Mouse (Mus musculus) heart, postnatal 36 days (tissue): Measurements from ENCODE around the gene Adgrd1. TPM values are rescaled to one million over a fixed set of nuclear protein-coding genes. Genes with fewer than 3 reads are reported as not detected.

Source experiments
- DNase-seq, 2 experiments: peaks; one replicate each; pipeline ENCODE4 v3.0.0; 2021 to 2022
- intact Hi-C: fragments of 180-260 bp; cut with DNase I; formaldehyde crosslinking; loops from one replicate; pipeline ENCODE4 v1.15.1; 2025
- total RNA-seq, 2 experiments: library from RNA; stranded (reverse); gene quantifications; 2 replicates each; pipeline ENCODE4 v1.2.3; 2021

Gene Adgrd1
- 1 to 10 TPM; 4.7 to 5.9 TPM for total RNA-seq

DNA sequence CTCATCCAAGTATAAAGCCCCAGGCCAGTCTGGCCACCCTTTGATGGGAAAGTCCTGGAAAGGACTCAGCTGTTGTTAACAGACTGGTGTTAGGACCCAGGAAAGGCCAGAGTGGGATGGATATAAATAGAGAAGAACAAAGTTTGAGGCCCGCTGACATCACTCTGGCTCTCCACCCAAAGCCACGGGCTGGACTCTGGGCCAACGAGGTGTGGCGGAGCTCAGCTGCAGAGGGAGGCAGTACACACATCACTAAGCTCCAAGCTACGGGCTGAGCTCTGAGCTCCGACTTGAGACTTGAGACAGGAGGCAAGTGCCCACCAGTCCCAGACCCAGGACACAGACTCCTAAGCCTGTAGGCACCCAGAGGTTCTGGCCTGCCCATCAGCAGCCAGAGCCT lies at the start of gene Adgrd1:
Adgrd1 (plus strand) TSS at position 240 of the 400 bp plus-strand sequence.
- intact Hi-C loops: no loop called here
- DNase-seq: peak; percentile 71 to 74

- intact Hi-C loops: no loop called here
- no peak for DNase-seq
Observed at GRCm38 (mm10) chr5:129049372-129049771, 47.2 kb upstream of the Adgrd1 start.

DNA sequence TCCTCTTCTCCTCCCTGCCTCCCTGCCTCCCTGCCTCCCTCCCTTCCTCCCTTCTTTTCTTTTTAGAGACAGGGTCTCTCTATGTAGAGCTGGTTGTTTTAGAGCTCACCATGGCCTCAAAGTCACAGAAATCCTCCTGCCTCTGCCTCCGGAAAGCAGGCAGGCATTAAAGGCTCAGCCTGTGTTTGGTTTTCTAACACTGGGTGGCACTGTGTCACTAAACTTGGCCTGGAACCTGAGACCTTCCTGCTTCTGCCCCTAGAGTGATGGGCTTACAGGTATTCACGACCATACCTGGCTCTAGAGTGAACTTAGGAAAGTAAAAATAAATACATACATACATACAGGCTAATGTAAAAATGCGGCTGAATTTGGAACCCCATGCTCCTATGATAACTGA lies 44.6 kb upstream of the Adgrd1 start:
- intact Hi-C loops: no loop called here

GRCm38 (mm10) chr5:129052636-129053355 lies 43.8 kb upstream of the Adgrd1 start:
- no peak for DNase-seq
- intact Hi-C loops: no loop called here

More for the DNA sequence above, 44.6 kb upstream of the Adgrd1 start:
- no peak for DNase-seq

GRCm38 (mm10) chr5:129054675-129055284 lies 41.8 kb upstream of the Adgrd1 start:
- no peak for DNase-seq
- intact Hi-C loops: no loop called here

DNA sequence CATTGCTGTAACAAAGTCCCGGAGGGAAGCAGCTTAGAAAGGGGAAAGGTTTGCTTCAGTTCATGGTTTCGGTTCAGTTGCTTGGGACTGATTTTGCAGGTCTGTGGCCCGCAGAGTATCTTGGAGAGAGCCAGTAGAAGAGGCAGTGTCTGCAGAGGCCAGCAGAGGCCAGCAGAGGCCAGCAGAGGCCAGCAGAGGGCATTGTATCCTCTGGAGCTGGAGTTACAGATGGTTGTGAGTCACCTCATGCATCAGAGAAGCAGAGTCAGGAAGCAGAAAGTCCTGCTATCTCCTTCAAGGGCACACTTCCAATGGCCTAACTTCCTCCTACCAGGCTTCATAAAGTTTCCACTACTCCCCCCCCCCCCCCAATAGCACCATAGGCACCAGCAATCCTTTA lies 37.4 kb upstream of the Adgrd1 start:
- DNase-seq: no peak
- intact Hi-C loops: no loop called here

DNA sequence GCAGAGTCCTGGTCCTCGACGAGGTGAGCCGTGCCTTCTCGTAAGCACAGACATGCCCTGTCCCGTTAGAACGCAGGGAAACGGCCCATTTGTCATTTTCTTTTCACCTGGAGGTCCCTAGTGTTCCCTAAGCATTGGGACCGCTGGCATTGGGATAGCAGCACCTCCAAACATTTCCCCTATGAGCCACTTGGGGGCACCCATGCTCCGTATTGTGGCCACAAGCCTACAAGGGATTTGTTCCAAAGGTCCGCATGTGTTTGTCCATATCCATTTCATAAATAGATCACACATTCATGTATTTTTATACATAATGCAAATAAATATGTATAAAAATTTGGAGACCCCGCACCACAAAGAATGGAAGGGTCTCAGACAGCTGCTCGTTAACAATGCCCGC lies 35.0 kb upstream of the Adgrd1 start:
- intact Hi-C loops: loop anchor here (5.0 to 10.0 kb wide), 2 partner anchors 116 to 323 kb away; no protein-coding TSS in a partner anchor
- DNase-seq: peak; percentile 52 to 63

DNA sequence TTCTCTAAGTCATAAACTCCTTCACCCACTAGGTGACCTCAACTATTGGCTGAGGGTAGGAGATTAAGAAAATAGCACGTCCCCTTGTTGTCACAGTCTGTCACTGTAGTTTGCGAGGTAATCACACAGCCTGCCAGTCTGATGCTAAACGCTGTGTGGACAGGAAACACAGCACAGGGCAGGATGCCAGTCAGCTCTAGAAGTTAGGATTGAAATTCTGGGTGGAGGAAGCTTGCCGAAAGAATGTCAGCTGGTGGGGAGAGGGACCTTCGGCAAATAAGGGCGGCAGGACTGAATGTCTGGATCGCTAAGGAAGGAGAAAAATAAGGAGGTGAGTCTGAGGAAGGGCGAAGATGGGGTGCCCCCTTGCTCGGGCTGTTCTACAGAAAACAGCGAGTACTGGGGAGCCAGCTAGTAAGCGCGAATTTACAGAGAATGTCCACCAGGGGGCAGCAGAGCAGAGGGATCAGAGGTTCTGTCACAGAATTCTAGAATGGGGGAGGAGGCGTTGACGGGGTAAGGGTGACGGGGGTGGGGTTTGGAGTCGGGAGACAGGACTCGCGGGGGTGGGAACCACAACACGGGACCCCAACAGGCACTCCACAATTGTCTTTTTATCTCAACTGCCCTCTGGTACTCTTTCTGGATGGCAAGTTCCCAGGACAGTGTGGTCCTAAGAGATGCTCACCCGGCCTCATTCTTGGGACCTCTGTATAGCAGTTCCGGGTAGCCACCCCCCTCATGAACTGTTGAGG lies 33.3 kb upstream of the Adgrd1 start:
- peak; percentile 80 to 83 for DNase-seq

DNA sequence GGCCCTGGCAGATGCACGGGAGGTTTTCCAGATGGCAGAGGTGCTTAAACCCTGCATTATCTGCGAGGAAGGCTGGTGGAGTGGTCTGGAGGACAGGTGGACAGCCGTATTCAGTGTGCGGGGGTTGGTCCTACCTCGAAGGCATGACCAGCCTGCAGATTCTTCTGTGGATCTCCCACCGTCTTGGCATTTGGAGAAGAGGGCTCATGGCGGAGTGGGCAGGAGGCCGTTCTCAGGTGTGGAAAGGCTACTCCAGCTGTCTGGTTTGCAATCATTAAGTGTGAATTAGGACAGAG lies 32.8 kb upstream of the Adgrd1 start:
- no peak for DNase-seq
- intact Hi-C loops: loop anchor here (2.0 to 10.0 kb wide), 4 partner anchors 114 to 531 kb away; no protein-coding TSS in a partner anchor

More for the DNA sequence above, 33.3 kb upstream of the Adgrd1 start:
- intact Hi-C loops: loop anchor here (2.0 to 10.0 kb wide), 4 partner anchors 114 to 532 kb away; no protein-coding TSS in a partner anchor

DNA sequence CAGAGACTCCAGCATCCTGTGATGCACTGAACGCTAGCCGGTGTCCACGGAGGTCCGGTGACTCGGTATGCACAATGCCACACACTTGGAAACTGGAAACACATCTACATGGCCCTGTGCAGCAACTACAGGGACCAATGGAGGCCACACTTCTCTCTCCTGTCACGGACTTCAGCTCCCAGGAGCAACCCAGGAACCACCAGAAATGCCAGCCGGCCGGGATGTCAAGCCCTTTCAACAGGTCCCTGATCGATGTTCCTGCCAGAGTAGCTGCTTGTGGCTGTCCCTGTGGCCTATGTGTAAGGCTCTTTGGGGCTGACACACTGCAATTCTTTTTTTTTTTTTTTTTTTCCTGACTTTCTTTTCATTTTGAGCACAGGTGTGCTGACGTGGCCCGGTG lies 32.4 kb upstream of the Adgrd1 start:
- DNase-seq: no peak
- intact Hi-C loops: loop anchor here (5.0 to 10.0 kb wide), 2 partner anchors 113 to 321 kb away; no protein-coding TSS in a partner anchor

- intact Hi-C loops: loop anchor here (10.0 kb wide), 1 partner anchor 320 kb away; no protein-coding TSS in a partner anchor
- DNase-seq: no peak
Observed at GRCm38 (mm10) chr5:129065301-129065700, 31.2 kb upstream of the Adgrd1 start.

GRCm38 (mm10) chr5:129065946-129066345 lies 30.6 kb upstream of the Adgrd1 start:
- intact Hi-C loops: loop anchor here (10.0 kb wide), 1 partner anchor 319 kb away; no protein-coding TSS in a partner anchor

DNA sequence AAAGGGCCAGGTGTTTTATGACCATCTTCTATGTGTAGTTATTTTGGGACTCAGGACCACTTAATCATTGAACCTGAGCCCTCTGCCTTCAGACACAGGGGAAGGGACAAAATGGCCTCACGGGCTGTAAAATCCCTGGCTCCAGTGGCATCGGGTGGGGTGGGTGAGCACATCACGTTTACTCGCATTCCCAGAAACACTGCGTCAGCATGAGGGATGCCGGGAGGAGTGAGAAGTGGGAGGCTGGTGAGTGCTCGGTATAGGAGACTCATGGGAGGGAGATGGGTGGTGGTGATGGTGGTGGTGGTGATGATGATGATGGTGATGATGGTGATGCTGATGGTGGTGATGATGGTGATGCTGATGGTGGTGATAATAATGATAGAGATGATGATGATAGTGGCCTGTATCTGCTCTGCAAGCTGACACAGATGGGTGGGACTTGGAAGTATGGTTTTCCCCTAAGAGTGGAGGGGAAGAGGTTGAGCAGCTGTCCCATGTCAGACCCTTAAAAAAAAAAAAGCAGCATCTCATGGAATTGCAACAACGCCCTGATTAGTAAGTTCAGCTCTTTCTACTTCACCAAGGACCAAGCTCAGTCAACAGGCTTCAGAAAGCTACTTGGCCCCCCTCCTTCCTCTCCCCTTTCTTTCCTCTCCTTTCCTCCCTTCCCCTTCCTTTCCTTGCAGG lies 29.9 kb upstream of the Adgrd1 start:
- DNase-seq: peak; percentile 33 to 52
- intact Hi-C loops: loop anchor here (10.0 kb wide), 1 partner anchor 318 kb away; no protein-coding TSS in a partner anchor

More at GRCm38 (mm10) chr5:129065946-129066345, 30.6 kb upstream of the Adgrd1 start:
- DNase-seq: peak; percentile 64 to 72

DNA sequence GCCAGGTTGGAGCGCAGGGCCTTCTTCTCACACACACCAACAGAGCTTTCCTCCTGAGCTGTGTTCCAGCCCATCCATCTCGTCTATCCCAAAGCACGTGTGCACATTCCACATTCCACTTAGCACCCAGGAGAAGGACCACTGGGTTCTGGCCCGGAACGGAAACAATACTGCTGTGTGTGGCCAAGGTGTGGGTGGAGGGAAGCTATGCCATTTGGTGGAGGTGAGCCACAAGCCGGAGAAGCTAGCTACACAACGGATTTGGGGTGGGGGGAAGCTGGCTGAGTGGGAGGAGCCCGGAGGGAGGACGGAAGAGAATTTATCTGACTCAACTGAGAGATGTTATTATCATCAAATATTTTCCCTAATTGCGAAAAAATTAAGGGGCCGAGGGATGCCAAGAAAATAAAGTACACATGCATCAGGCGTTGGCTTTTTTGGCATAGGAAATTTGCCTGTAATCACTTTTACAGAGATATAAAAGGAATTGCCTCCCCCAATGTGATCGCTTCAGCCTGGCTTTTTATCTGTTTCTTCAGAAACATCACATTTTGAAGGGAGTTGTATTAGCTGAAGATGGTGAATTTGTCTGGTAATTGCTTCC lies 29.2 kb upstream of the Adgrd1 start:
- DNase-seq: peak; percentile 17 to 34
- intact Hi-C loops: loop anchor here (10.0 kb wide), 1 partner anchor 317 kb away; no protein-coding TSS in a partner anchor

DNA sequence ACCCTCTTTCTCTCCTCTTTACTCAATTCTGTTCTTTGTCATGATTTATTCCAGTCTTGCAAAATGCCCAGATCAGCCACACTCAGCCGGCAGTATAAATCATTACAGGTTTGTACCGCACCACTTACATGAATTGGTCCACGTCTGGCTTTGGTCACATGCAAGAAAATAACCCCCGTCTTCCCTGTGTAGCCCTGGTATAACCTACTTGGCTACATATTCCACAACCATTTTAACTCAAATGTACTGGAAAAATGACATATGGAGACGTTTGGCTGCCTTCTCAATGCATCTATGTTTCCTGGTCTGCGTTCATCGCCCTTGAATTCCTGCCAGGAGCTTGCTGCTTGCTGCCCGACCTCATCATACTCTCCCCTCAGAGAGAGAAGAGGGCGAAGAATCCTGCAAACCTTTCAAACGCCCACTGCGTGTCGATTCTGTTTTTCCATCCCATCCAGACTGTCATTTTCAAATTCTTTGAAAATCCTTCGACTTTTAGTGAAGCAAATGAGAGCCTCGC lies 24.7 kb upstream of the Adgrd1 start:
- DNase-seq: no peak
- intact Hi-C loops: no loop called here

GRCm38 (mm10) chr5:129073404-129073803 lies 23.1 kb upstream of the Adgrd1 start:
- intact Hi-C loops: no loop called here
- DNase-seq: no peak

DNA sequence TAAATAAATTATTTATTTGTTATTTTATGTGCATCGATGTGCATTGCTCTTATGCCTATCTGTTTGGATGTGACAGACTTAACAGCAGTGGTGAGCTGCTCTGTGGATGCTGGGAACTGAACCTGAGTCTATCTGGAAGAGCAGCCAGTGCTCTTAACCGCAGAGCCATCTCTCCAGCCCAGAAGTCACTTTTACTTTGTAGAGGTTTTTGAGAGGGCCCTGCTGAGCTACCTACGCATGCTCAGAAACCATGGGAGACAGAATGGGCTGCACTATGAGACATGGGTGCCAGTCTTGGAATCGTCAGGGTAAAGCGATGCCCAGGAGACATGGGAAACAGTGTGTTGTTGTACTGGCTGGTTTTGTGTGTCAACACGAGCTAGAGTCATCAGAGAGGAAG lies 20.5 kb upstream of the Adgrd1 start:
- no peak for DNase-seq
- intact Hi-C loops: no loop called here

DNA sequence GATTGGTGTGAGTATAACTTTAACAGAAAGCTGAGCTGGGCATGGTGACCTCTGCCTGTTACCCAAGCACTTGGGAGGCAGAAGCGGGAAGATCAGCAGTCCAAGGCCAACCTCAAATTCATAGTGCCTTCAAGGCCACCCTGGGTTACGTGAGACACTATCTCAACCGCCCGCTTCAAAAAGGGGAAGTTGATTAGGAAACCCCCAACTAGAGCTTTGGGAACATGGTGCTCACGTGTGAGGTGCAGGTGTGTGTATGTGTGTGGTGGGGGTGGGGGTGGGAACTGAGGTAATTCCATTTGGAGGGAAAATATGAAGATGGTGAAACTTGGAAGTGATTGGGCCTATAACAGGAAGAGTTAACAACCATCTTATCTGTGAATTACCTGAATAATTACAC lies 19.3 kb upstream of the Adgrd1 start:
- intact Hi-C loops: no loop called here
- no peak for DNase-seq

DNA sequence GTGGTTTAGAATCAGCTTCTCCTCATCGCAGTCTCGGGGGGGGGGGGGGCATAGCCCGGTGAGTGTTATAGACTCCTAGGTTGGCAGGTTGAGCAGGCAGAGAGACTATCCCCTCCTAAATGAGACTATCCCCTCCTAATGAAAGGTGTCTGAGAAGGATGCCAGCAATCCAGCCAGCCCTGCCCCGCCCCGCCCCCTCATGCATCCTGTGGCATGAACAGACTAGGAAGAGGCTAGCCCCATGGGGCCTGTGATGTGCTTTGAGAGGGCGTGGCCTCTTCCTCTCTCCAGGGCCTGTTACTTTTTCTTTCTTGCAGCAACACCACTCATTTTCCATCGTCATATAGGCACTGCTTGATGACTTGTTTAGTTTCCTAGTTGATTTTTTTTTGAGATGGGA lies 15.0 kb upstream of the Adgrd1 start:
- intact Hi-C loops: no loop called here
- no peak for DNase-seq

DNA sequence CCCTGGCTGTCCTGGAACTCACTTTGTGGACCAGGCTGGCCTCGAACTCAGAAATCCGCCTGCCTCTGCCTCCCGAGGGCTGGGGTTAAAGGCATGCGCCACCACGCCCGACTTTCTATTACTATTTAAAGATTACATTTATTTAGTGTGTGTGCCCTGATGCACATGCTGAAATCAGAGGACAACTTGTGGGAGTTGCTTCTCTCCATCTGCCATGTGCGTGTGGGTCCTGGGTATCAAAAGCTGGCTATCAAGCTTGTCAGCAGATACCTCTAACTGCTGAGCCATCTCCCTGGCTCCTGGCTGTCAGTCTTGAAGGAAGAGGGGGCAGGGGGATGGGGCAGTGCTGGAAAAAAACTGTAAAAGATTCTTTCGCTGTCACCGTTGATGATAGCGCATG lies 11.4 kb upstream of the Adgrd1 start:
- intact Hi-C loops: no loop called here
- no peak for DNase-seq
